Mouse (Mus musculus) embryonic facial prominence, embryonic 10.5 days (tissue): ENCODE measurements around the gene Cdkal1. TPM values are rescaled to one million over a fixed set of nuclear protein-coding genes. Genes with fewer than 3 reads are reported as not detected.

Experiments
- DNase-seq: peaks from one replicate; pipeline ENCODE4 v3.0.0-alpha.2; 2017; ENCODE audit warnings: low spot score
- H3K27ac ChIP-seq: fragments of 300-500 bp; sonication (generic); replicated peaks from 2 replicates; pipeline ENCODE4 v1.5.1; 2016; ENCODE audit warnings: mild to moderate bottlenecking
- H3K27me3 ChIP-seq: fragments of 300-500 bp; sonication (generic); replicated peaks from 2 replicates; pipeline ENCODE4 v1.6.1; 2016; ENCODE audit warnings: low read depth, mild to moderate bottlenecking; ENCODE audit not compliant: poor library complexity, severe bottlenecking
- H3K36me3 ChIP-seq: fragments of 300-500 bp; sonication (generic); replicated peaks from 2 replicates; pipeline ENCODE4 v1.6.1; 2016; ENCODE audit warnings: mild to moderate bottlenecking, moderate library complexity
- H3K4me1 ChIP-seq: fragments of 300-500 bp; sonication (generic); 2 replicates; pipeline ENCODE4 v1.6.1; 2016
- H3K4me3 ChIP-seq: fragments of 300-500 bp; sonication (generic); 2 replicates; pipeline ENCODE4 v1.5.1; 2016; ENCODE audit warnings: mild to moderate bottlenecking, moderate library complexity
- H3K9me3 ChIP-seq: fragments of 300-500 bp; sonication (generic); 2 replicates; pipeline ENCODE4 v1.6.1; 2016; ENCODE audit warnings: mild to moderate bottlenecking
- WGBS: fragments of 180-500 bp; shearing (Covaris S2); methylation state at CpG from one replicate; pipeline ENCODE4 v1.1.7; 2016; 5-methylcytosine and 5-hydroxymethylcytosine counted together
- polyA plus RNA-seq: library from polyadenylated mRNA; unstranded; fragments of >200 nt; fragmentation: Nextera tagmentation; extraction: Ambion mirVana; gene quantifications from 2 replicates; pipeline ENCODE4 v1.2.1, GENCODE M21; 2016

Cdkal1 gene
- polyA plus RNA-seq, 1 experiment from 2014 or later = 35.2 TPM

DNA sequence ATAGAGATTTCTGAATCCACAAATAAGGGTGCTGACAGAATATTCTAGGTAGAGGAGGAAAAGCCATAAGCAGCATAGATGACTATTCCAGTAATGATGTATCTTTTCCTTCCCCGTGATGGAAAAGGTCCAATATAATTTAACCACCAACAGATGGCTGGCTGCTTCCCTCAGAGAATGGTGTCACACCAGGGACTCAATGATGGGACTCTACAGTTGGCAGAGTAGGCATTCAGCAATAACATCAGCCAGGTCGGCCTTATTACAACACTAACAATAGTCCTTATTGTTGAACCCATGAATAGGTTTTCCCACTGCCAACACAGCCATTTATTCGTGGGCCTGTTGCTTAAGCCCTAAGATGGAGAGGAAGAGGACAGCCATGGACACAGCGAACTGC lies 48.6 kb downstream of the Cdkal1 start:
- DNase-seq = no peak
- 75% methylated on average over 4 of the region's 4 CpGs for WGBS
- no peak overlapping the region for H3K4me3 ChIP-seq
- no peaks in the 10 kb centered on the region for H3K36me3 ChIP-seq
- H3K27me3 ChIP-seq = no peaks in the 10 kb centered on the region
- no peaks in the 10 kb centered on the region for H3K9me3 ChIP-seq
- H3K27ac ChIP-seq = no peak overlapping the region
- peaks cover 7% of the 10 kb centered on the region for H3K4me1 ChIP-seq

DNA sequence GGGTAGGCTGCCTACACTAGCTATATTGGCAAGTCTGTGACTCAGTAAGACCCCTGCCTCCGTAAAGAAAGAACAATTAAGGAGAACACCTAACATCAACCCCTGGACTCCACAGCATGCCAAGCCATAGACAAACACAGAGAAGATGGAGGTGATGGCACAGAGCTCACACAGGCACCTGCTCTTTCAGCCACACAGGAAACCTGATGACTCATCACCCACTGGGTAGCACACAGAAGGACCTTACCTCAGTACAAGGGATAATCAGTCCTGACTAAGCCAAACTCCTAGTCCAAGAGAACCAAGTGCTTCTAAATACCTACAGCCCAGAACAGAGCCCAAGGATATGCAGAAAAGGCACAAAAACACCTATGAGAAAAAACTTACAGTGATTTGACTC lies 50.2 kb downstream of the Cdkal1 start:
- DNase-seq = no peak
- WGBS = 87% methylated on average over 1 of the region's 1 CpGs
- Histone ChIP-seq H3K36me3 (no peaks in the 10 kb centered on the region), H3K9me3 (no peaks in the 10 kb centered on the region), H3K4me3 (no peak overlapping the region), H3K27me3 (no peaks in the 10 kb centered on the region), H3K27ac (no peak overlapping the region), H3K4me1 (peaks cover 7% of the 10 kb centered on the region)

DNA sequence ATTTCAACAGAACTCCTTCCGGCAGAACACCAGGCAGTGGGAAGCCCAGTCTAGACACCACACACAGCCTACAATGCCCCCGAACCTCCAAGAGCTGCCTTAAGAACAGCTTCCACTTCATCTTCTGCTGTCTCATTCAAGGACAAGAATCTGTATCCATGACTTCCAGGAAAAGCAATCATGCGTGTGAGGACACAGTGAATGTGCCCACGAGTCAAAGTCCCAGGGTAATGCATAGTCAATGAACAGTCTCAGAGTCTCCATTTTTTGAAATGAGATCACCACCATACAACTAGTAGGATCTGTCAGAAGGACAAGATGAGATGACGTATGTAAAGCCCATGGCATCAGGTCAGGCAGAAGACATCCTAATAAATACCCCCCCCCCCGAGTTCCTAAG lies 51.4 kb downstream of the Cdkal1 start:
- WGBS = 89% methylated on average over 6 of the region's 6 CpGs
- H3K9me3 ChIP-seq = no peaks in the 10 kb centered on the region
- no peak overlapping the region for H3K27ac ChIP-seq
- no peaks in the 10 kb centered on the region for H3K36me3 ChIP-seq
- DNase-seq = no peak
- peaks cover 7% of the 10 kb centered on the region; the same call in 1 of the 2 replicates for H3K4me1 ChIP-seq
- H3K27me3 ChIP-seq = no peaks in the 10 kb centered on the region
- H3K4me3 ChIP-seq = no peak overlapping the region

DNA sequence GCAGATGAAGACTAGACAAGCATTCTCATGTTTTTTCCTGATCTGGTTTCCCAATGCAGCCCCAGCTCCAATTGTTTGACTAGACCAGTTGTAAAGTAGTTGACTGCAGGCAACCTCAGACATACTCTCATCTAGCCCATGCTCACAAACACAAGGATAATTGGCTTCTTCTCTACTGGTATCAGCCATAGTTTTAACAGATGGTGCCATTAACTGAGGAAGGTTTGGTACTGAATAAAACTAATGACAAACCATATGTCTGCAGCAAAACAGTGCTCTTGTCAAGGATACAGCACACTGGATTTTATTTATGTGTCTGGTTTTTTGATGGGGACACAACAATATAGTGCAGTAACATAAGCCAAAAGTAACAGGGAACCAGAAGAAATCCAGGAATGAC lies 52.8 kb downstream of the Cdkal1 start:
- no peak for DNase-seq
- Histone ChIP-seq H3K36me3 (no peaks in the 10 kb centered on the region), H3K27ac (no peak overlapping the region), H3K4me3 (no peak overlapping the region), H3K4me1 (peaks cover 6% of the 10 kb centered on the region; the same call in 1 of the 2 replicates), H3K27me3 (no peaks in the 10 kb centered on the region), H3K9me3 (no peaks in the 10 kb centered on the region)

DNA sequence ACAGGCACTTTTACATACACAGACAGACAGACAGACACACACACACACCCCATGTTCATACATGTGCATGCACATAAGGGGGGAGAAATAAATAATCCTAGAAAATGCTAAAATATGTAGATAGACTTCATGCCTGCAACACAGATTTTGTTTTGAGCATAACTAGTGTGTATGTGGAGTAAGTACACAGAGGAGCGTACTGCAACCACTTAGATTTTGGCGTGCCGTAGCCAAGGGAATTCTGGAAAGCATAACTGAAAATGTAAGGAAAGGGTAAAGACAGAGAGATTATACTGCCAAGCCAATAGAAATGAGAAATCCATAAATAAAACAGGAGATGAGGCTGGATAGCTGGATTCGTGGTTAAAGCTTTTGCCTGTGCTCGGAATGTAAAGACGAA lies 55.4 kb downstream of the Cdkal1 start:
- Histone ChIP-seq H3K27me3 (no peaks in the 10 kb centered on the region), H3K36me3 (no peaks in the 10 kb centered on the region), H3K27ac (no peak overlapping the region), H3K4me1 (peaks cover 6% of the 10 kb centered on the region; the same call in 1 of the 2 replicates), H3K9me3 (no peaks in the 10 kb centered on the region), H3K4me3 (no peak overlapping the region)
- DNase-seq = no peak
- 96% methylated on average over 6 of the region's 6 CpGs for WGBS

DNA sequence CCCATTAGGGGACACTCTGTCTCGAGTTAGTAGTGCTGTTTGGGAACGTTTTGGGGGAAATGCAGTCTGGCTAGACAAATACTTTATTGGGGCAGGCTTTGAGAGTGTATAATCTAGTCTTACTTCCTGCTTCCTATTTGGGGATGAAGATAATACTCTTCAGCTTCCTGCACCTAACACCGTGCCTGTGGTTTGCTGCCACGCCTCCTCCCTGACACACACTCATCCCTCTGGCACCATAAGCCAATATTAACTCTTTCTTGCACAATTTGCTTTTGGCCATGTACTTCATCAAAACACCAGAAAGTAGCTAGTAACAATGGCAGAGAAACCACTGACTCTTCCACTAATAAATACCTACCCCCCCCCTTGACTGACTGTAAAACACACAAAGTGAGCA lies 63.4 kb downstream of the Cdkal1 start:
- 70% methylated on average over 4 of the region's 4 CpGs for WGBS
- H3K9me3 ChIP-seq = no peaks in the 10 kb centered on the region
- no peaks in the 10 kb centered on the region for H3K36me3 ChIP-seq

DNA sequence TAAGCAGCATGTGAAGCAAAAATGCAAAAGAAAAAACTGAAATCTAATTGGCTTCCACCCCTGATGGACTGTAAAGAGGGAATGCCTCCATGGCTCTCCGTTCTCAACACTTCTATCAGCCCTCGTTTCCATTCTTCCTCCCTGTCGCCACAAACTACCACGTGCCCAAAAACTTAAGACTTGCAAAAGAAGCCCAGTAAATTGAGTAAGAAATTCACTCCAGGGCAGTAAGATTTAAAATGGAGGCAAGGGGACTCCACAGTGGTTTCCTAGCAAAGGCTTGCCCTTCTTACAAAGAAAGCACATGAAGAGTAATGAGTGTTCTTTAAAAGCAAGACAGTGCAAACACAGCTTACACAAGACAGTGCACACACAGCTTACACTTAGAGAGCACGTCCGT lies 64.0 kb downstream of the Cdkal1 start:
- H3K4me1 ChIP-seq = no peaks in the 10 kb centered on the region

More for the DNA sequence above, 63.4 kb downstream of the Cdkal1 start:
- Histone ChIP-seq H3K4me3 (no peak overlapping the region), H3K4me1 (no peaks in the 10 kb centered on the region), H3K27me3 (no peaks in the 10 kb centered on the region), H3K27ac (no peak overlapping the region)
- DNase-seq = no peak

DNA sequence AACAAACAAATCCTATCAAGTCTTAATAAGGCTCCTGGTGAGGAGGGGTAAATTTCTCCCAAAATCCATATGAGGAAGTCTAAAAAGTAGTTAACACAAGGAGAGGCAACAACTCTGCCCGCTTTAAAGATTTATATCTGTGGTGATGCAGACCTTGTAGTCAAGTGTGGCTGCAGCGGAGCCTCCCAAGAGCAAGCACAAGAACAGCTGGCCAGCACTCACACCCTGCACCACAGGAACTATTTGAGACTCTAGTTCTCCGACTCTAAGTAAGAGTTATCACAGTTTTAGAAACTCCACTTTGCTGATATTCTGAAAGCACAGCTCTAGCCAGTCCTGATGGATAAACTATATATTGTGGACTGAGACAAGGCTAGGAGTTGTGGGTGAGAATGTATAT lies 68.5 kb downstream of the Cdkal1 start:
- no peak overlapping the region for H3K27ac ChIP-seq
- no peak for DNase-seq
- no peaks in the 10 kb centered on the region for H3K9me3 ChIP-seq
- H3K4me3 ChIP-seq = no peak overlapping the region
- H3K4me1 ChIP-seq = peaks cover 4% of the 10 kb centered on the region; the same call in 1 of the 2 replicates
- WGBS = 91% methylated on average over 3 of the region's 3 CpGs
- H3K27me3 ChIP-seq = no peaks in the 10 kb centered on the region
- H3K36me3 ChIP-seq = no peaks in the 10 kb centered on the region

More for the DNA sequence above, 64.0 kb downstream of the Cdkal1 start:
- WGBS = 89% methylated on average over 6 of the region's 6 CpGs
- Histone ChIP-seq H3K27me3 (no peaks in the 10 kb centered on the region), H3K27ac (no peak overlapping the region), H3K36me3 (no peaks in the 10 kb centered on the region), H3K4me3 (no peak overlapping the region), H3K9me3 (no peaks in the 10 kb centered on the region)
- no peak for DNase-seq

DNA sequence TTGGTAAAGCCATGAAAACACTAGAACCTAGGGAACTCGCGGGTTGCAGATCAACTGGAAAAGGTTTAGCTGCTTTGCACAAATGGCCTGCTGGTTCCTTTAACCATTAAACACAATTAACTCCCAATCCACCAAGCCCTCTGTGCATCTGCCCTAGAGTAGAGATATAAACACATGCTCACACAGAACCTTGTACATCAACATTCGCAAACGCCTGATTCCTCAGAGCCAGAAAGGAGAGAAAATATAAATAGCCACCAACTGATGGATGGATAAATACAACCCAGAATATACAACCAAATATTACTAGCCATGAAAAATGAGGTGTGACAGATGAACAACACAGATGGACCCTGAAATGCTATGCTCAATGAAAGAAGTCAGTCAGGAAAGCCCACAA lies 70.6 kb downstream of the Cdkal1 start:
- Histone ChIP-seq H3K36me3 (no peaks in the 10 kb centered on the region), H3K4me3 (no peak overlapping the region), H3K27ac (no peak overlapping the region), H3K9me3 (no peaks in the 10 kb centered on the region), H3K4me1 (peaks cover 14% of the 10 kb centered on the region), H3K27me3 (no peaks in the 10 kb centered on the region)
- no peak for DNase-seq
- 88% methylated on average over 4 of the region's 4 CpGs for WGBS

DNA sequence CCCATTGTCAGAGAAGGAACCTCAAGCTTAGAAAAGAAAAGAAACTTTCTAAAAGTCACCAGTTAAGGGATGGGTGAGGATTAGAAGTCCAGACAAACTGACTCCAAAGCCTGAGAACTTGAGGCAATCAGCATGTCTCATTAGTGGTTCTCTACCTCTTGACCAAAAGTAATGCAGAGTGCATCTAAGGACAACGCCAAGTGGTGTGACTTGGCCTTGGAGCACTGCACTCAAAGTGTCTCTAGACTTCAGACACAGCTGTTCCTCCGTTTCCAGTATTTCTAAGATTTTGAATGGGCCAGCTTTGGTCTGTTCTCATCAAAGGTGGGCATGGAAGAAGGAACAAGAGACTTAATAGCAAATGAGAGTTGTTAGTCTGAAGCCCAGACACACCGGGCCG lies 74.1 kb downstream of the Cdkal1 start:
- no peaks in the 10 kb centered on the region for H3K36me3 ChIP-seq
- no peak overlapping the region for H3K4me3 ChIP-seq
- 93% methylated on average over 4 of the region's 4 CpGs for WGBS
- peaks cover 28% of the 10 kb centered on the region for H3K4me1 ChIP-seq
- H3K27me3 ChIP-seq = no peaks in the 10 kb centered on the region
- DNase-seq = no peak
- H3K27ac ChIP-seq = peak overlapping the region; percentile 15; the same call in 1 of the 2 replicates
- no peaks in the 10 kb centered on the region for H3K9me3 ChIP-seq

DNA sequence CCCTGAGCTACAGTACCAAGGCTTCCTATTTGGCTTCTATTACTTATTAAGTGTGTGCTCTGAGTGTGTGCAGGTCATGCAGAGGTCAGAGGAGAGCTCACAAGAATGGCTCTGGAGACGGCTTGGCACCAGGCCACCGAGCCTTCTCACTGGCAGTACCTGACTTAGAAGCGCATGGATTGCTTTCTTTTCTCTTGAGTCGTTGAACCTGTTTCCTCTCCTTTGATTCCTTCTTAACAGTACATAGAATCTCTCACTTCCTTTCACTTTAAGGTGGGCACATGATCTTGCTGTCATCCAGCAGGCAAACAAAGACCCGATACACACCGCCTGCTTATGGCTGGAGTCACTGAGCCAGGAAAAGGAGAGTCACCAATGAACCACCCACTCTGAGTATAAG lies 74.8 kb downstream of the Cdkal1 start:
- DNase-seq = no peak
- 55% methylated on average over 6 of the region's 6 CpGs for WGBS

DNA sequence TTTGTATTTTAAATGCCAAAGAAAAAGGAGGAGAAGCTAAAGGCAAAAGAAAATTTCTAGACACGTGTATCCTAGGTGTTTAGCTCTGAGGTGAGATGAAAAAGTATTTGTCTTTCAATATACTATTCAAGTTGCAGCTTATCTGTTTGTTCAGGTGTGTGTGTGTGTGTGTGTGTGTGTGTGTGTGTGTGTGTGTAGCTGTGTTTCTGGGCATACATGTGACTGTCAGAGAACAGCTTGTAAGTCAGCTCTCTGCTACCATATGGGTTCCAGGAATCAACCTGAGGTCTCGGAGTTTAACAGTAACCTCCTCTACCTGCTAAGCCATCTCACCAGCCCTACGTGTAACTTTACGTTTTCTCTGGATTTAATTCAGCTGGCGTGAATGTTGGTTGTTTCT lies 76.0 kb downstream of the Cdkal1 start:
- no peaks in the 10 kb centered on the region for H3K9me3 ChIP-seq
- WGBS = 88% methylated on average over 5 of the region's 5 CpGs
- DNase-seq = no peak
- no peaks in the 10 kb centered on the region for H3K36me3 ChIP-seq
- no peak overlapping the region for H3K4me3 ChIP-seq
- peaks cover 41% of the 10 kb centered on the region for H3K4me1 ChIP-seq
- H3K27me3 ChIP-seq = no peaks in the 10 kb centered on the region
- no peak overlapping the region for H3K27ac ChIP-seq

More for the DNA sequence above, 74.8 kb downstream of the Cdkal1 start:
- H3K4me1 ChIP-seq = peaks cover 35% of the 10 kb centered on the region
- H3K36me3 ChIP-seq = no peaks in the 10 kb centered on the region
- H3K27me3 ChIP-seq = no peaks in the 10 kb centered on the region
- no peak overlapping the region for H3K4me3 ChIP-seq
- H3K27ac ChIP-seq = peak overlapping the region; percentile 15; the same call in 1 of the 2 replicates
- H3K9me3 ChIP-seq = no peaks in the 10 kb centered on the region

DNA sequence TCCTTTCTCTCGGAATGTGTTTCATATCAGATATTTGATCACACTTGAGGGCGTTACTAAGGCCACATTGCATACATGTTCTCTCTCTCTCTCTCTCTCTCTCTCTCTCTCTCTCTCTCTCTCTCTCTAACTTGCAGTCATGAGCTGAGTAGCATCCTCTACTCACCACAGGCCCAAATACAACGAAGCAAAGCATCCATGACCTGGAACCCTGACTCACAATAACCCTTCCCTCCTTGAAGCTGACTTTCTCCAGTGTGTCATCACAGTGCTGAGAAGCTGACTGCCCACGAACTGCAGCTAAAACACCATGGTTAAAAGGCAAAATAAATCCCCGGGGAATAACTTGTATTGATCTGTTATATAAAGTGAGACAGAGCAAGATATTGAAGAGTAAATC lies 76.4 kb downstream of the Cdkal1 start:
- DNase-seq = no peak
- Histone ChIP-seq H3K9me3 (no peaks in the 10 kb centered on the region), H3K27ac (no peak overlapping the region), H3K4me1 (peaks cover 45% of the 10 kb centered on the region), H3K4me3 (no peak overlapping the region), H3K27me3 (no peaks in the 10 kb centered on the region), H3K36me3 (no peaks in the 10 kb centered on the region)
- WGBS = 81% methylated on average over 5 of the region's 5 CpGs

DNA sequence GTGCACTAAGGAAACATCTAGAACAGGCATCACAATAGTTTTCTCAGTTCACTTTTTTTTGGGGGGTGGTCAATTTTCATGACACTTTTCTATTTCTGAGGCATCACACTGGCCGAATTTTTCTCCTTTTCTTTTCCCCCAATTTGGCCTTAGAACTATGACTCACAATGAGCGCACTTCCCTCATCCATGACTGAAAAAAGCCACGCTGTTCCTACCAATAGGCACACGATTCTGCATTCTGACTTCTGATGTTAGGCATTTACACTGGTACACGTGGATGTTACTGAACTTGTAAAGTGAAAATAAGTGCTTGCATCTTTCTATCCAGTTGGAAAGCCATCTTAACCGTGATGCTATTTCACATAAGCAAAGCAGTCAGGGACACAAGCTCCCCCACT lies 77.3 kb downstream of the Cdkal1 start:
- no peaks in the 10 kb centered on the region for H3K27me3 ChIP-seq
- no peak overlapping the region for H3K4me3 ChIP-seq
- no peak for DNase-seq
- H3K4me1 ChIP-seq = peaks cover 54% of the 10 kb centered on the region
- whole genome bisulfite sequencing = 87% methylated on average over 6 of the region's 6 CpGs
- H3K9me3 ChIP-seq = no peaks in the 10 kb centered on the region
- no peaks in the 10 kb centered on the region for H3K36me3 ChIP-seq
- H3K27ac ChIP-seq = no peak overlapping the region
